Mouse (Mus musculus): ENCODE results near the gene Ina. TPM values are rescaled to one million over a fixed set of nuclear protein-coding genes. Genes with fewer than 3 reads are reported as not detected.

Gene Ina
- polyA plus RNA-seq, 1 experiment from 2014 or later, result 4.7 TPM

GRCm38 (mm10) chr19:47050271-47051032 is 36.0 kb downstream of the Ina start, which contains the start of gene Pcgf6:
Gene Pcgf6 (minus strand): TSS chr19:47050906.
- WGBS, result under 1% methylated on average over 75 of the region's 75 CpGs
- H3K9ac ChIP-seq (ENCODE audit: low read depth, low read length), result peak within 1 kb of the TSS; percentile 70

GRCm38 (mm10) chr19:47052927-47053326 is 38.4 kb downstream of the Ina start:
- peak overlapping the region; percentile 60; the same call in 1 of the 2 replicates for H3K27ac ChIP-seq (ENCODE audit: low read depth, low read length)

More at GRCm38 (mm10) chr19:47050271-47051032, 36.0 kb downstream of the Ina start, which contains the start of gene Pcgf6:
- peak within 1 kb of the TSS; percentile 94 for H3K4me2 ChIP-seq (replicated peaks; ENCODE audit: low read depth)
- peak; percentile 77 for ATAC-seq
- H3K9me3 ChIP-seq (ENCODE audit: control insufficient read depth), result no peaks in the 10 kb centered on the region
- 0 out of 2 replicates have a peak, but pooled peaks cover 3% of the 10 kb centered on the region for H3K4me1 ChIP-seq (replicated peaks; ENCODE audit: control insufficient read depth, insufficient read depth, low read length)
- peaks cover 7% of the 10 kb centered on the region for H3K36me3 ChIP-seq (ENCODE audit: control insufficient read depth, insufficient read depth)
- H3K4me3 ChIP-seq (ENCODE audit: low read depth, low read length), result peak within 1 kb of the TSS; percentile 91
- TF ChIP-seq CTCF (IDR thresholded peaks at IDR 0.05; ENCODE audit: low read depth), result no peak
- peak within 1 kb of the TSS; percentile 82 for H3K27ac ChIP-seq (ENCODE audit: low read depth, low read length)
- no peaks in the 10 kb centered on the region for H3K27me3 ChIP-seq (replicated peaks; ENCODE audit: control insufficient read depth, insufficient read depth, low read length)

GRCm38 (mm10) chr19:47053471-47053870 is 39.0 kb downstream of the Ina start:
- TF ChIP-seq CTCF (IDR thresholded peaks at IDR 0.05; ENCODE audit: low read depth), result no peak
- Histone ChIP-seq H3K9me3 (ENCODE audit: control insufficient read depth) (no peaks in the 10 kb centered on the region), H3K4me3 (ENCODE audit: low read depth, low read length) (no peak overlapping the region), H3K27ac (ENCODE audit: low read depth, low read length) (peak overlapping the region; percentile 60; the same call in 1 of the 2 replicates), H3K27me3 (replicated peaks; ENCODE audit: control insufficient read depth, insufficient read depth, low read length) (no peaks in the 10 kb centered on the region), H3K4me1 (replicated peaks; ENCODE audit: control insufficient read depth, insufficient read depth, low read length) (0 out of 2 replicates have a peak, but pooled peaks cover 3% of the 10 kb centered on the region), H3K9ac (ENCODE audit: low read depth, low read length) (no peak overlapping the region), H3K4me2 (replicated peaks; ENCODE audit: low read depth) (0 out of 2 replicates have a peak overlapping the region, but pooled peaks have one; percentile 38), H3K36me3 (ENCODE audit: control insufficient read depth, insufficient read depth) (no peaks in the 10 kb centered on the region)
- WGBS, result 30% methylated on average over 4 of the region's 4 CpGs
- peak; percentile 89 for ATAC-seq

More at GRCm38 (mm10) chr19:47052927-47053326, 38.4 kb downstream of the Ina start:
- ATAC-seq, result no peak
- WGBS, result 70% methylated on average over 4 of the region's 4 CpGs
- Histone ChIP-seq H3K9me3 (ENCODE audit: control insufficient read depth) (no peaks in the 10 kb centered on the region), H3K36me3 (ENCODE audit: control insufficient read depth, insufficient read depth) (no peaks in the 10 kb centered on the region), H3K9ac (ENCODE audit: low read depth, low read length) (no peak overlapping the region), H3K4me3 (ENCODE audit: low read depth, low read length) (no peak overlapping the region), H3K4me1 (replicated peaks; ENCODE audit: control insufficient read depth, insufficient read depth, low read length) (0 out of 2 replicates have a peak, but pooled peaks cover 3% of the 10 kb centered on the region), H3K27me3 (replicated peaks; ENCODE audit: control insufficient read depth, insufficient read depth, low read length) (no peaks in the 10 kb centered on the region), H3K4me2 (replicated peaks; ENCODE audit: low read depth) (0 out of 2 replicates have a peak overlapping the region, but pooled peaks have one; percentile 38)
- peak; percentile 20; the same call in 1 of the 2 replicates for TF ChIP-seq CTCF (IDR thresholded peaks at IDR 0.05; ENCODE audit: low read depth)

GRCm38 (mm10) chr19:47057684-47058083 is 43.2 kb downstream of the Ina start:
- WGBS, result 73% methylated on average over 1 of the region's 1 CpGs
- no peaks in the 10 kb centered on the region for H3K4me1 ChIP-seq (replicated peaks; ENCODE audit: control insufficient read depth, insufficient read depth, low read length)
- no peak overlapping the region for H3K9ac ChIP-seq (ENCODE audit: low read depth, low read length)
- no peak for TF ChIP-seq CTCF (IDR thresholded peaks at IDR 0.05; ENCODE audit: low read depth)
- no peak overlapping the region for H3K4me2 ChIP-seq (replicated peaks; ENCODE audit: low read depth)
- H3K27ac ChIP-seq (ENCODE audit: low read depth, low read length), result no peak overlapping the region
- no peaks in the 10 kb centered on the region for H3K27me3 ChIP-seq (replicated peaks; ENCODE audit: control insufficient read depth, insufficient read depth, low read length)
- H3K9me3 ChIP-seq (ENCODE audit: control insufficient read depth), result no peaks in the 10 kb centered on the region
- no peaks in the 10 kb centered on the region for H3K36me3 ChIP-seq (ENCODE audit: control insufficient read depth, insufficient read depth)
- no peak for ATAC-seq
- H3K4me3 ChIP-seq (ENCODE audit: low read depth, low read length), result no peak overlapping the region

- Histone ChIP-seq H3K9me3 (ENCODE audit: control insufficient read depth) (no peaks in the 10 kb centered on the region), H3K36me3 (ENCODE audit: control insufficient read depth, insufficient read depth) (peaks cover 5% of the 10 kb centered on the region; the same call in 1 of the 2 replicates), H3K27ac (ENCODE audit: low read depth, low read length) (no peak overlapping the region), H3K4me1 (replicated peaks; ENCODE audit: control insufficient read depth, insufficient read depth, low read length) (no peaks in the 10 kb centered on the region), H3K4me2 (replicated peaks; ENCODE audit: low read depth) (no peak overlapping the region), H3K9ac (ENCODE audit: low read depth, low read length) (no peak overlapping the region), H3K27me3 (replicated peaks; ENCODE audit: control insufficient read depth, insufficient read depth, low read length) (no peaks in the 10 kb centered on the region), H3K4me3 (ENCODE audit: low read depth, low read length) (no peak overlapping the region)
- ATAC-seq, result no peak
- 94% methylated on average over 3 of the region's 3 CpGs for WGBS
- peak; percentile 45 for TF ChIP-seq CTCF (IDR thresholded peaks at IDR 0.05; ENCODE audit: low read depth)
These were observed 51.4 kb downstream of the Ina start for GRCm38 (mm10) chr19:47065860-47066259.

GRCm38 (mm10) chr19:47067096-47067882 is 52.8 kb downstream of the Ina start, which contains the start of gene Taf5:
Gene Taf5 (plus strand): TSS chr19:47067746.
- H3K36me3 ChIP-seq (ENCODE audit: control insufficient read depth, insufficient read depth), result peaks cover 17% of the 10 kb centered on the region
- H3K27me3 ChIP-seq (replicated peaks; ENCODE audit: control insufficient read depth, insufficient read depth, low read length), result no peaks in the 10 kb centered on the region
- no peaks in the 10 kb centered on the region for H3K9me3 ChIP-seq (ENCODE audit: control insufficient read depth)
- peak within 1 kb of the TSS; percentile 92 for H3K9ac ChIP-seq (ENCODE audit: low read depth, low read length)
- H3K4me3 ChIP-seq (ENCODE audit: low read depth, low read length), result peak within 1 kb of the TSS; percentile 99
- H3K4me1 ChIP-seq (replicated peaks; ENCODE audit: control insufficient read depth, insufficient read depth, low read length), result no peaks in the 10 kb centered on the region
- peak; percentile 41 for TF ChIP-seq CTCF (IDR thresholded peaks at IDR 0.05; ENCODE audit: low read depth)
- peak within 1 kb of the TSS; percentile 75 for H3K4me2 ChIP-seq (replicated peaks; ENCODE audit: low read depth)
- peak within 1 kb of the TSS; percentile 89 for H3K27ac ChIP-seq (ENCODE audit: low read depth, low read length)
- ATAC-seq, result peak; percentile 81
- 9% methylated on average over 45 of the region's 49 CpGs for WGBS

Data from intestine, postnatal 0 days (tissue).